Mouse (Mus musculus): Measurements from ENCODE around the gene Lrrc73. TPM values are rescaled to one million over a fixed set of nuclear protein-coding genes. Genes with fewer than 3 reads are reported as not detected.

The Lrrc73 gene
- polyA plus RNA-seq (2015; fragmentation: Nextera tagmentation; extraction: Ambion mirVana) = 3.7 and 5.2 TPM in 2 replicates

DNA sequence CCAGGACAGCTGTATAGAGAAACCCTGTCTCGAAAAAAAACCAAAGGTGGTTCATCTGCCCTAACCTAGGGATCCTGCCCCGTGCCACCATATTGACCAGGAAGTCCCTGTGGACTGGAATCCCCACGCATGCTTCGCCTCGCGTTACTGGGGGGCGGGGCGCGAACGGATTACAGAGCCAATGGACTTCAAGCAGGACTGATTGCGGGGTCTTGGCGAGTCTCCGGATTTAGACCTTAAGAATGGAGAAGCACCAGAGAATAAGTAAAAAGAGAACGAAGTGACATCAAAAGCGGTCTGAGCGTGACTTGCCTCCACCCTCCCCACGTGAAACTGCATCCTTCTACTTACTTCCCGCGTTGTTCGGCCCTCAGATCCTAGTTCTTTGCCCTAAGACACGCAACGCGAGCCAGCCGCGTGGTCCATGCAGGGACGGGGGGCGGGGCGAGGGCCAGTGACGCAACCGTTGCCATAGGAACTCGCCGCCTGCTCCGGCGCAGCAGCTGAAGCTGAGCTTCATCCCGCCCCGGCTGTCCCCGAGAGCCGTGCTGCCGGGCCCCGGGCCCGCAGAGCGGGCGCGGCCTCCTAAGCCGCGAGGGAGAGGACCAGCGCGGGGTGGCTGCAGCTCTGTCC lies at the start of gene Lrrc73:
TSS of gene Lrrc73 (plus strand) at position 80 of the 633 bp plus-strand sequence.
- no peak for TF ChIP-seq EP300 (IDR thresholded peaks at IDR 0.05)
- Histone ChIP-seq H3K9me3 (ENCODE audit: low read length) (no peaks in the 10 kb centered on the region), H3K27ac (ENCODE audit: low read length) (no peak within 1 kb of the TSS), H3K36me3 (ENCODE audit: insufficient read depth, low read length) (peaks cover 25% of the 10 kb centered on the region; the same call in 1 of the 2 replicates), H3K27me3 (replicated peaks; ENCODE audit: insufficient read depth, low read length) (peaks cover 9% of the 10 kb centered on the region; the same call in 1 of the 2 replicates), H3K9ac (replicated peaks; ENCODE audit: low read depth) (0 out of 2 replicates have a peak within 1 kb of the TSS, but pooled peaks have one; percentile 19), H3K4me2 (replicated peaks; ENCODE audit: low read depth, low read length) (peak within 1 kb of the TSS; percentile 97), H3K4me3 (ENCODE audit: low read depth, low read length) (peak within 1 kb of the TSS; percentile 57), H3K4me1 (ENCODE audit: insufficient read depth, low read depth, low read length) (peaks cover 10% of the 10 kb centered on the region)
- DNase-seq (ENCODE audit: low spot score) (peak; percentile 89), ATAC-seq (peak; percentile 88)
- 2% methylated on average over 46 of the region's 48 CpGs for WGBS

GRCm38 (mm10) chr17:46206676-46207075 lies 46.7 kb upstream of the Lrrc73 start:
- Histone ChIP-seq H3K9me3 (ENCODE audit: low read length) (no peaks in the 10 kb centered on the region), H3K4me2 (replicated peaks; ENCODE audit: low read depth, low read length) (no peak overlapping the region), H3K36me3 (ENCODE audit: insufficient read depth, low read length) (peaks cover 32% of the 10 kb centered on the region; the same call in 1 of the 2 replicates), H3K4me1 (ENCODE audit: insufficient read depth, low read depth, low read length) (peaks cover 5% of the 10 kb centered on the region; the same call in 1 of the 2 replicates), H3K9ac (replicated peaks; ENCODE audit: low read depth) (no peak overlapping the region), H3K4me3 (ENCODE audit: low read depth, low read length) (no peak overlapping the region), H3K27me3 (replicated peaks; ENCODE audit: insufficient read depth, low read length) (no peaks in the 10 kb centered on the region), H3K27ac (ENCODE audit: low read length) (no peak overlapping the region)
- DNase-seq (ENCODE audit: low spot score) (no peak), ATAC-seq (no peak)
- no peak for TF ChIP-seq CTCF (IDR thresholded peaks at IDR 0.05)
- no peak for TF ChIP-seq EP300 (IDR thresholded peaks at IDR 0.05)

- Histone ChIP-seq H3K4me2 (replicated peaks; ENCODE audit: low read depth, low read length) (no peak overlapping the region), H3K4me3 (ENCODE audit: low read depth, low read length) (no peak overlapping the region), H3K4me1 (ENCODE audit: insufficient read depth, low read depth, low read length) (no peaks in the 10 kb centered on the region), H3K9ac (replicated peaks; ENCODE audit: low read depth) (no peak overlapping the region), H3K27me3 (replicated peaks; ENCODE audit: insufficient read depth, low read length) (no peaks in the 10 kb centered on the region), H3K36me3 (ENCODE audit: insufficient read depth, low read length) (peaks cover 51% of the 10 kb centered on the region), H3K9me3 (ENCODE audit: low read length) (no peaks in the 10 kb centered on the region), H3K27ac (ENCODE audit: low read length) (no peak overlapping the region)
- 80% methylated on average over 3 of the region's 3 CpGs for WGBS
- ATAC-seq (no peak), DNase-seq (ENCODE audit: low spot score) (no peak)
- TF ChIP-seq CTCF (IDR thresholded peaks at IDR 0.05) (no peak), EP300 (IDR thresholded peaks at IDR 0.05) (no peak)
These were observed 42.8 kb upstream of the Lrrc73 start for GRCm38 (mm10) chr17:46210550-46210949.

GRCm38 (mm10) chr17:46221601-46222000 lies 31.7 kb upstream of the Lrrc73 start:
- H3K9me3 ChIP-seq (ENCODE audit: low read length) = no peaks in the 10 kb centered on the region
- no peak for DNase-seq (ENCODE audit: low spot score)
- no peak overlapping the region for H3K27ac ChIP-seq (ENCODE audit: low read length)
- peaks cover 63% of the 10 kb centered on the region; the same call in 1 of the 2 replicates for H3K36me3 ChIP-seq (ENCODE audit: insufficient read depth, low read length)
- TF ChIP-seq CTCF (IDR thresholded peaks at IDR 0.05) (no peak), EP300 (IDR thresholded peaks at IDR 0.05) (no peak)
- H3K4me3 ChIP-seq (ENCODE audit: low read depth, low read length) = no peak overlapping the region
- no peak overlapping the region for H3K4me2 ChIP-seq (replicated peaks; ENCODE audit: low read depth, low read length)
- H3K9ac ChIP-seq (replicated peaks; ENCODE audit: low read depth) = no peak overlapping the region
- no peaks in the 10 kb centered on the region for H3K27me3 ChIP-seq (replicated peaks; ENCODE audit: insufficient read depth, low read length)
- no peak for ATAC-seq
- WGBS = 94% methylated on average over 3 of the region's 3 CpGs
- H3K4me1 ChIP-seq (ENCODE audit: insufficient read depth, low read depth, low read length) = no peaks in the 10 kb centered on the region

- H3K4me1 ChIP-seq (ENCODE audit: insufficient read depth, low read depth, low read length) = no peaks in the 10 kb centered on the region
- DNase-seq (ENCODE audit: low spot score) = no peak
- H3K9me3 ChIP-seq (ENCODE audit: low read length) = no peaks in the 10 kb centered on the region
- no peak overlapping the region for H3K27ac ChIP-seq (ENCODE audit: low read length)
- peaks cover 28% of the 10 kb centered on the region; the same call in 1 of the 2 replicates for H3K36me3 ChIP-seq (ENCODE audit: insufficient read depth, low read length)
- TF ChIP-seq CTCF (IDR thresholded peaks at IDR 0.05) = no peak
- WGBS = 88% methylated on average over 7 of the region's 7 CpGs
- no peak overlapping the region for H3K4me2 ChIP-seq (replicated peaks; ENCODE audit: low read depth, low read length)
- no peak overlapping the region for H3K9ac ChIP-seq (replicated peaks; ENCODE audit: low read depth)
- no peaks in the 10 kb centered on the region for H3K27me3 ChIP-seq (replicated peaks; ENCODE audit: insufficient read depth, low read length)
- no peak overlapping the region for H3K4me3 ChIP-seq (ENCODE audit: low read depth, low read length)
- ATAC-seq = no peak
These were observed 25.8 kb upstream of the Lrrc73 start for GRCm38 (mm10) chr17:46227576-46227975.

- H3K9ac ChIP-seq (replicated peaks; ENCODE audit: low read depth) = no peak overlapping the region
- 78% methylated on average over 1 of the region's 1 CpGs for WGBS
- DNase-seq (ENCODE audit: low spot score) (no peak), ATAC-seq (no peak)
- H3K36me3 ChIP-seq (ENCODE audit: insufficient read depth, low read length) = peaks cover 23% of the 10 kb centered on the region
- no peak overlapping the region for H3K4me3 ChIP-seq (ENCODE audit: low read depth, low read length)
- TF ChIP-seq EP300 (IDR thresholded peaks at IDR 0.05) (no peak), CTCF (IDR thresholded peaks at IDR 0.05) (no peak)
- H3K27me3 ChIP-seq (replicated peaks; ENCODE audit: insufficient read depth, low read length) = no peaks in the 10 kb centered on the region
- no peak overlapping the region for H3K27ac ChIP-seq (ENCODE audit: low read length)
- H3K4me2 ChIP-seq (replicated peaks; ENCODE audit: low read depth, low read length) = no peak overlapping the region
- H3K9me3 ChIP-seq (ENCODE audit: low read length) = no peaks in the 10 kb centered on the region
- H3K4me1 ChIP-seq (ENCODE audit: insufficient read depth, low read depth, low read length) = no peaks in the 10 kb centered on the region
These were observed 17.3 kb upstream of the Lrrc73 start for GRCm38 (mm10) chr17:46236067-46236466.

Data from lung, postnatal 0 days (tissue).